Mouse (Mus musculus) forebrain, embryonic 14.5 days (tissue): ENCODE data around the gene Fam186a. TPM values are rescaled to one million over a fixed set of nuclear protein-coding genes. Genes with fewer than 3 reads are reported as not detected.
"Not testable (repeated sequence)": the region's sequence is repeated elsewhere in the genome, so short reads cannot be mapped to it uniquely, and the experiment has no call there.

Experiments used
- ATAC-seq: fragments of 200-750 bp; cut with Nextera tagmentation; 2 replicates; pipeline ENCODE4 v1.8.0; 2017; ENCODE audit warnings: mild to moderate bottlenecking, moderate library complexity
- DNase-seq: peaks from one replicate; pipeline ENCODE4 v3.0.0-alpha.2; 2015; ENCODE audit warnings: low spot score
- H3K27ac ChIP-seq: fragments of 300-500 bp; sonication (generic); 2 replicates; pipeline ENCODE4 v1.5.1; 2014; ENCODE audit warnings: low read depth, mild to moderate bottlenecking, control low read depth, low read length, moderate library complexity
- H3K27me3 ChIP-seq: fragments of 300-500 bp; sonication (generic); replicated peaks from 2 replicates; pipeline ENCODE4 v1.6.1; 2014; ENCODE audit warnings: low read length, control low read depth, mixed read lengths; ENCODE audit not compliant: control insufficient read depth, insufficient read depth
- H3K36me3 ChIP-seq: fragments of 300-500 bp; sonication (generic); 2 replicates; pipeline ENCODE4 v1.6.1; 2014; ENCODE audit warnings: low read length, control low read depth; ENCODE audit not compliant: control insufficient read depth, insufficient read depth
- H3K4me1 ChIP-seq: fragments of 300-500 bp; sonication (generic); 2 replicates; pipeline ENCODE4 v1.6.1; 2014; ENCODE audit warnings: antibody characterized with exemption, low read length, control low read depth; ENCODE audit not compliant: control insufficient read depth, insufficient read depth
- H3K4me2 ChIP-seq: fragments of 300-500 bp; sonication (generic); 2 replicates; pipeline ENCODE4 v1.6.1; 2014; ENCODE audit warnings: mild to moderate bottlenecking, control low read depth, low read length
- H3K4me3 ChIP-seq: fragments of 300-500 bp; sonication (generic); 2 replicates; pipeline ENCODE4 v1.5.1; 2014; ENCODE audit warnings: low read depth, low read length, control low read depth
- H3K9ac ChIP-seq: fragments of 300-500 bp; sonication (generic); 2 replicates; pipeline ENCODE4 v1.6.1; 2014; ENCODE audit warnings: mild to moderate bottlenecking, low read length, control low read depth, moderate library complexity
- H3K9me3 ChIP-seq: fragments of 300-500 bp; sonication (generic); replicated peaks from 2 replicates; pipeline ENCODE4 v1.6.1; 2016; ENCODE audit warnings: low read length, control low read depth, mixed read lengths; ENCODE audit not compliant: control insufficient read depth
- WGBS: fragments of 180-500 bp; shearing (Covaris S2); extraction: QIAGEN DNeasy Blood & Tissue Kit; methylation state at CpG from one replicate; pipeline ENCODE4 v1.1.7; 2014; 5-methylcytosine and 5-hydroxymethylcytosine counted together
- polyA plus RNA-seq: library from polyadenylated mRNA; unstranded; fragments of >200 nt; fragmentation: Nextera tagmentation; extraction: Ambion mirVana; gene quantifications from 2 replicates; pipeline ENCODE4 v1.2.1, GENCODE M21; 2014

The Fam186a gene
- not detected in 2 replicates for polyA plus RNA-seq

DNA sequence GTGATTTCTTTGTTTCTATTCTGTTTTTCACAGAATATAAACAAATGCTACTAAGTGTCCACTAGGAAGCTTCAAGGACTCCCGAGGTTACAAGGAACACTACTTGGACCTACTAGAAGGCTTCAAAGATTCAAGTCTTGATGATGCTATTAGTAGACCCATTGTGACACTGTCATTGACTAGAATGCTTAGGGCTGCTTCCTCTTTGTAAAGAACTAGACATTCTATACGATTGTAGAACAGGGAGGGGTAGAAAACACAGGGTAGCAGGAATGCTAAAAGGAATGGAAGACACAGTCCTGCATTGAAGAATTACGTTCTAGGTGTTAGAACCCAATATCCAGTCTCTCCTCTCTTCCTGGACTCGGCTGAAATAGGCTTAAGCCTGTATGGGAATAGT, at the start of gene Fam186a:
Fam186a (minus strand) TSS at position 101 of the 400 bp plus-strand sequence.
- H3K36me3 ChIP-seq = no peaks in the 10 kb centered on the region
- no peak within 1 kb of the TSS for H3K27ac ChIP-seq
- no peak within 1 kb of the TSS for H3K4me3 ChIP-seq
- H3K4me1 ChIP-seq = no peaks in the 10 kb centered on the region
- H3K4me2 ChIP-seq = no peak within 1 kb of the TSS
- no peaks in the 10 kb centered on the region for H3K9me3 ChIP-seq
- H3K9ac ChIP-seq = no peak within 1 kb of the TSS
- ATAC-seq = no peak
- WGBS = 78% methylated on average over 4 of the region's 4 CpGs
- DNase-seq = no peak
- H3K27me3 ChIP-seq = no peaks in the 10 kb centered on the region

DNA sequence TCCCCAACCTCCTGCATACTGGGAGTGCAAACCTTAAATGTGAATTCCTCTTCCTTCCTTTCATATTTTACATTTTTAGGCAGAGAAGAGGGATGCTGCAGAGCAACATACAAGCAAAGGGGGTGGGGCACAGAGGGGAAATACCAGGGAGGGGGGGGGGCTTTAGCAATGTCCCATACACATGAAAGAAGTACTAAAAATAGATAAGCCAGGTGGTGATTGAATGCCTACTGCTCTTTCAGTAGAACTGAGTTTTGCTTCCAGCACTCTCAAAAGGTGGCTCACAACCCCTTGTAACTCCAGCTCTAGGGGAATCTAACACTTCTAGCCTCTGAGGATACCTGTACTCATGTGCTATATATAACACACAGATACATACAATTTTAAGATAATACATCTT, 39.3 kb upstream of the Fam186a start:
- no peak overlapping the region for H3K4me3 ChIP-seq
- ATAC-seq (no peak), DNase-seq (no peak)
- H3K4me2 ChIP-seq = no peak overlapping the region
- no peaks in the 10 kb centered on the region for H3K27me3 ChIP-seq
- H3K9ac ChIP-seq = no peak overlapping the region
- no peak overlapping the region for H3K27ac ChIP-seq
- H3K9me3 ChIP-seq = no peaks in the 10 kb centered on the region
- peaks cover 86% of the 10 kb centered on the region for H3K36me3 ChIP-seq
- no peaks in the 10 kb centered on the region for H3K4me1 ChIP-seq

DNA sequence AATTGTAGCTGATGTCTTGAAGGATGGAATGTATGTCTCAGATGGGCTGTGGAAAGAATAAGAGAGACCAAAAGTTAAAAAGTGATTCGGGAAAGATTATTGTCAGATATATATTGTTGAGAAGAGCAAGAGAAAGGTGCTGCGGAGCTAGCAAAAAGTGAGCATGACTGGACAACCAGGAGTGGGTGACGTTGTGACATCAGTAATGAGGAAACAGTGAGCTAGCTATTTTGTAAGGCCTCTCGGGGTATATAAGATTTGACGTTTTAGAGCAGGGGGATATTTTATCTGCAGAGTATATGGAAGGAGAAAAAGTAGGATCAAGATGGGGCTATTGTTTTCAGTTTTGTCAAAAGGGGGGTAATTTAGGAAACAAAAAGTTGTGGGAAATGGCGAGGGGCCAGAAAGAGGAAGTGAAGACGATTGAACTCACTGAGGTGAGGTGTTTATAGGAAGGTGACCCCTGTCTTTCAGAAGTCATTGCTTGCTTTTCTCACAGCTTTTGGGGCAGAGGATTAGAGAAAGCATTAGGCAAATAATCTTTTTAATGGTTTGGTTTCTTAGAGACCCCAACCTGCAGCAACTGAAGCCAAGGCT, 37.9 kb upstream of the Fam186a start:
- H3K4me3 ChIP-seq = no peak overlapping the region
- WGBS = 90% methylated on average over 7 of the region's 7 CpGs
- H3K4me2 ChIP-seq = no peak overlapping the region
- H3K9ac ChIP-seq = no peak overlapping the region
- peaks cover 73% of the 10 kb centered on the region for H3K36me3 ChIP-seq
- no peaks in the 10 kb centered on the region for H3K4me1 ChIP-seq
- H3K9me3 ChIP-seq = no peaks in the 10 kb centered on the region
- no peak for DNase-seq
- no peaks in the 10 kb centered on the region for H3K27me3 ChIP-seq
- ATAC-seq = no peak
- no peak overlapping the region for H3K27ac ChIP-seq

DNA sequence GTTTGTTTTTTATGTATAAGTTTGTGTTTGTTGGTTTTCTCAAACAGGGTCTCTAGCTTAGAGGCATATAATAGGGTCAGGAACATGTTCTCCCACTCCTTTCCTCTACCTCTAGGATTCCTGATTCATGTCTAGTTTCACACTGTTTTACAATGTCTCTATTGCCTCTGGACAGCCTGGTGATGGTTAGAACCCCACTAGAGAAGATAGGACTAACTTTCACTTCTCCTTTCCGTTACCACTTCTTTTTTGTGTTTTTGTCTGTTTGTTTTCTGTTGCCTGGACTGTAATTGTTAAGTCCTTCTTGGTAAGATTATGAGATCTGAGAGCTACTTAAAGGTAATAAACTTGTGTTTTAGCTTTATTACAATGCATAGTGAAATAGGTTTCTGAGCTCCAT, 32.5 kb upstream of the Fam186a start:
- Histone ChIP-seq H3K4me2 (no peak overlapping the region), H3K27ac (no peak overlapping the region), H3K9me3 (no peaks in the 10 kb centered on the region), H3K4me3 (no peak overlapping the region), H3K27me3 (no peaks in the 10 kb centered on the region), H3K4me1 (no peaks in the 10 kb centered on the region), H3K36me3 (peaks cover 56% of the 10 kb centered on the region), H3K9ac (no peak overlapping the region)
- DNase-seq (no peak), ATAC-seq (no peak)
- WGBS = 90% methylated on average over 1 of the region's 1 CpGs

DNA sequence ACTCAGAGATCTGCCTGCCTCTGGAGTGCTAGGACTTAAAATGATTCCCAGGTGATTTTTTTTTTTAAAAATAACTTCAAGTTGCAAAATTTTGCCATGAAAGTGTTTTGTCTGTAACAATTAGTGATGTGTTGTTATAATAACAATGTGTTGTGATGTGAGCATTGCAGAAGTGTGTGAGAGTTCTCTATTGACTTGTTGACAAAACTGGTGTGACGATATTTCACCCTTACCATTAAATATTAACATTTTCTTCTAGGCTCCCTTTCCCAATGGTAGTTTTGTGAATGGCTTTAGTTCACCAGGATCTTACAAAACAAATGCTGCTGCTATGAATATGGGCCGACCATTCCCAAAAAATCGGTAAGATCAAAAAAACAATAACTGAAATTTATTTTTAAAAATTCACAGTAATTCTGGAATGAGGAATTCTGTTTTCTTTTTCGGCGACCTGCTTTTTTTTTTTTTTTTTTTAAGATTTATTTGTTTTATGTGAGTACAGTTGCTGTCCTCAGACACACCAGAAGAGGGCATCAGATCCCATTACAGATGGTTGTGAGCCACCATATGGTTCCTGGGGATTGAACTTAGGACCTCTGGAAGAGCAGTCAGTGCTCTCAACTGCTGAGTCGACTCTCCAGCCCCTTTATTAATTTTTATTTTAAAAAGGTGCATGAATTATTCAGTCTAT, 30.4 kb upstream of the Fam186a start:
- no peak overlapping the region for H3K4me3 ChIP-seq
- WGBS = 94% methylated on average over 6 of the region's 6 CpGs
- no peaks in the 10 kb centered on the region for H3K4me1 ChIP-seq
- H3K9me3 ChIP-seq = no peaks in the 10 kb centered on the region
- DNase-seq (no peak), ATAC-seq (no peak)
- H3K9ac ChIP-seq = no peak overlapping the region
- no peak overlapping the region for H3K4me2 ChIP-seq
- H3K27me3 ChIP-seq = no peaks in the 10 kb centered on the region
- no peak overlapping the region for H3K27ac ChIP-seq
- H3K36me3 ChIP-seq = peaks cover 53% of the 10 kb centered on the region

DNA sequence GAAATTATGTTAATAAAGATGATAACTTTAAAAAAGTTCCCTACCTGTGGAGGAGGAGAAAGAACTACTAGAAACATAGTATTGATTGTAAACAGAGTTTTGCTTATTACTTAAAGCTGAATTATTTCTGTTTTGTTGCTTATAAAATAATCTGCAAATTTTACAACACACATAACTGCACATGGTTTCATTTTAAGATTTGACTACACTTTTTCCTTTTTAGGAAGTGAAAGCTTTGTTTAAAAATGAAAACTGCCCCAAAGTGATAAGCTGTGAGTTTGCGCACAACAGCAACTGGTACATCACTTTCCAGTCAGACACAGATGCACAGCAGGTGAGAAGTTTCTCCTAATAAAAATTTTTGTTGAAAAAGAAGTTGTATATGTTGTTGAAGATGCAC, 26.2 kb upstream of the Fam186a start:
- Histone ChIP-seq H3K9me3 (no peaks in the 10 kb centered on the region), H3K36me3 (peaks cover 61% of the 10 kb centered on the region), H3K27ac (no peak overlapping the region), H3K27me3 (no peaks in the 10 kb centered on the region), H3K9ac (no peak overlapping the region), H3K4me3 (no peak overlapping the region), H3K4me1 (no peaks in the 10 kb centered on the region), H3K4me2 (no peak overlapping the region)
- 94% methylated on average over 1 of the region's 1 CpGs for WGBS
- DNase-seq (no peak), ATAC-seq (no peak)

DNA sequence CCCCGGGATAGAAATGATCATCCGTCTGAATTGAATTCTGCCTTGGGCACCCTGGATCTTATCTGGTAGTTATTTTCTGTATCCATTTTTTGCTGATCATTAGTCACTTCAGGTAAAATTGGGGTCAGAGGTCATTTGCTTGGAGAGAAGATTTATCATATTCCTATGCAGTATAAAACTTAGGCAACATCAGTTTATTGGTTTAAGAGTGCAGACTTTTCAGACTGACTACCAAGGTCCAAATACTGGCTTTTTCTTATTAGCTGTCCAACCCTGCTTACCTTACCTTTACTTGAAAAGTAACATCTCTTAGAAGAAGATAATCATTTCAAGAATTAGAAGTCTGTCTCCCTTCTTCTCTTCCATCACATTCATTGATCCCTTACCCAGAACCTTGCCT, 12.9 kb upstream of the Fam186a start:
- ATAC-seq (no peak), DNase-seq (no peak)
- no peaks in the 10 kb centered on the region for H3K4me1 ChIP-seq
- no peaks in the 10 kb centered on the region for H3K27me3 ChIP-seq
- 99% methylated on average over 2 of the region's 2 CpGs for WGBS
- no peaks in the 10 kb centered on the region for H3K36me3 ChIP-seq
- H3K27ac ChIP-seq = no peak overlapping the region
- no peak overlapping the region for H3K9ac ChIP-seq
- H3K4me2 ChIP-seq = no peak overlapping the region
- H3K9me3 ChIP-seq = no peaks in the 10 kb centered on the region
- no peak overlapping the region for H3K4me3 ChIP-seq

DNA sequence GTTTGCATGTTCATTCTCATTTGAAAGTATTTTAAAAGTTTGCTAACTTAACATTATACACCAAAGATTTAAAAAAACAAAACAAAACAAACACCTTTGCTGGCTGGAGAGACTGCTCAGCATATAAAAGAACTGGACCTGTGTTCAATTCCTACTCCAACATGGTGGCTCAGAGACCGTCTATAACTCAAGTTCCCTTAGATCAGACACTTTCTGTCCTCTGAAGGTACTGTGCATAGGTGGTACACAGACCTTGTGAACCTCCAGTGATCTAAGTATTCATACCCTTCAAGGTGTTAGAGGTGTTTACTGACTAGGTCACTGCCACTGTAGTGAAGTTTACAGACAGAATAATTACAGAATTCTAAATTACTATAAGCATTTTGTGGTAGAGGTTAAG, 12.4 kb upstream of the Fam186a start:
- Histone ChIP-seq H3K36me3 (no peaks in the 10 kb centered on the region), H3K4me1 (no peaks in the 10 kb centered on the region), H3K9ac (no peak overlapping the region), H3K4me3 (no peak overlapping the region), H3K4me2 (no peak overlapping the region), H3K27me3 (no peaks in the 10 kb centered on the region), H3K9me3 (no peaks in the 10 kb centered on the region), H3K27ac (no peak overlapping the region)
- no peak for DNase-seq
- ATAC-seq = no peak
- 77% methylated on average over 1 of the region's 1 CpGs for WGBS

DNA sequence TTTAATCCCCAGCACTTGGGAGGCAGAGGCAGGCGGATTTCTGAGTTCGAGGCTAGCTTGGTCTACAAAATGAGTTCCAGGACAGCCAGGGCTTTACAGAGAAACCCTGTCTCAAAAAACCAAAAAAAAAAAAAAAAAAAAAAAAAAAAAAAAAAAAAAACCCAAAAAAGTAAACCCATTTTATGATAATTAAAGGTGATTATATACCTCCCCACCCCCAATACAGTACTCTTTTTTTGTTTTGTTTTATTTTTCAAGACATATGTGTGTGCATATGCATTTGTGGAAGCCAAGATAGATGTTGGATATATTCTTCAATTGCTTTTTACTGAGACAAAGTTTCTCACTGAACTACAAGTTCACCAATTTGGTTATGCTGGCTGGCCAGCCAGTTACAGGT, 9.3 kb upstream of the Fam186a start:
- H3K36me3 ChIP-seq, DNase-seq, H3K4me3 ChIP-seq, H3K9me3 ChIP-seq, H3K27me3 ChIP-seq, ATAC-seq, H3K27ac ChIP-seq, H3K4me2 ChIP-seq, H3K9ac ChIP-seq, H3K4me1 ChIP-seq: not testable (repeated sequence)
- WGBS = 96% methylated on average over 2 of the region's 2 CpGs
